Mouse (Mus musculus) G1E (cell line): ENCODE results near the gene Hdc. TPM values are rescaled to one million over a fixed set of nuclear protein-coding genes. Genes with fewer than 3 reads are reported as not detected.

Source experiments
- ATAC-seq: 2 replicates; pipeline ENCODE4 v1.8.0; 2016; ENCODE audit warnings: mild to moderate bottlenecking; ENCODE audit not compliant: insufficient number of reproducible peaks, poor library complexity, low FRiP score, severe bottlenecking; ENCODE audit errors: extremely low read depth
- DNase-seq: peaks from one replicate; pipeline ENCODE4 v3.0.0; 2012; ENCODE audit warnings: low spot score
- H3K27me3 ChIP-seq: 2 replicates; pipeline ENCODE4 v1.6.1; 2012; ENCODE audit warnings: mild to moderate bottlenecking, low read length, inconsistent platforms; ENCODE audit not compliant: insufficient read depth
- H3K36me3 ChIP-seq: replicated peaks from 2 replicates; pipeline ENCODE3; 2012; ENCODE audit warnings: mild to moderate bottlenecking, inconsistent platforms
- H3K4me1 ChIP-seq: 2 replicates; pipeline ENCODE4 v1.6.1; 2012; ENCODE audit warnings: low read depth, low read length, inconsistent platforms, mixed read lengths; ENCODE audit not compliant: insufficient read depth
- H3K4me3 ChIP-seq: 2 replicates; pipeline ENCODE4 v1.5.1; 2012; ENCODE audit warnings: low read depth, mild to moderate bottlenecking, inconsistent platforms, low read length, moderate library complexity, mixed read lengths
- H3K9me3 ChIP-seq: replicated peaks from 2 replicates; pipeline ENCODE4 v1.6.1; 2012; ENCODE audit warnings: inconsistent platforms
- CTCF ChIP-seq: IDR thresholded peaks from 2 replicates; pipeline ENCODE4 v1.5.1; 2012; ENCODE audit warnings: low read depth, low read length, inconsistent platforms, mixed read lengths
- GATA1 ChIP-seq: IDR thresholded peaks from 2 replicates; pipeline ENCODE4 v1.6.1; 2012; ENCODE audit warnings: borderline replicate concordance, low read length, inconsistent platforms, mixed read lengths
- GATA2 ChIP-seq: IDR thresholded peaks from 2 replicates; pipeline ENCODE4 v1.6.1; 2012; ENCODE audit warnings: low read depth, low read length, inconsistent platforms, borderline replicate concordance
- POLR2AphosphoS5 ChIP-seq: IDR thresholded peaks from 2 replicates; pipeline ENCODE4 v1.6.1; 2012; ENCODE audit warnings: low read depth, low read length, inconsistent platforms; ENCODE audit not compliant: insufficient replicate concordance
- TAL1 ChIP-seq: conservative IDR thresholded peaks from 2 replicates; pipeline ENCODE4 v1.6.1; 2012; ENCODE audit warnings: low read depth, low read length, inconsistent platforms, mixed read lengths
- polyA plus RNA-seq: library from polyadenylated mRNA; stranded (reverse); fragments of >175 nt; gene quantifications from 2 replicates; pipeline ENCODE4 v1.2.3, GENCODE M21; 2012
- total RNA-seq, 2 experiments: library from RNA; stranded (forward) in 1 of 2; stranded (reverse) in 1 of 2; fragments of 200-1000 nt in 1 of 2; fragments of >200 nt in 1 of 2; fragmentation: Nextera tagmentation in 1 of 2; gene quantifications; 2 replicates each; pipeline ENCODE4 v1.2.3; 2014 to 2017

Gene Hdc
- total and polyA plus RNA-seq, 3 experiments = 2.6 to 42.0 (median 21.5) TPM

DNA sequence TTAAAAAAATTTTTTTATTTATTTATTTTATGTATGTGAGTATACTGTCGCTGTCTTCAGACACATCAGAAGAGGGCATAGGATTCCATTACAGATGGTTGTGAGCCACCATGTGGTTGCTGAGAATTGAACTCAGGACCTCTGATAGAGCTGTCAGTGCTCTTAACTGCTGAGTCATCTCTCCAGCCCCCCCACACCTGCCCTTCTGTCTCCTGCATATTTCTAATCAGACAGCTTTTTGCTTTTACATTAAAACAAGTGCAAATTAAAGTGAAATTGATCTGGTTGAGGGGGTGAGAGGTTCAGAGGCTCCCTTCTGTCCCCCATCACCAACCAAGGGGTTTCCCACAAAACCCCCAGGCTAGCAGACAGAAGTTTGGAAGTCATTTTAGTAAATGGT lies 39.8 kb downstream of the Hdc start:
- no peaks in the 10 kb centered on the region for H3K9me3 ChIP-seq
- TF ChIP-seq POLR2AphosphoS5 (no peak), TAL1 (no peak), GATA1 (no peak), CTCF (no peak), GATA2 (no peak)
- ATAC-seq = no peak
- no peaks in the 10 kb centered on the region for H3K4me1 ChIP-seq
- H3K36me3 ChIP-seq = no peaks in the 10 kb centered on the region
- no peak overlapping the region for H3K4me3 ChIP-seq
- DNase-seq = no peak
- peaks cover 11% of the 10 kb centered on the region for H3K27me3 ChIP-seq

DNA sequence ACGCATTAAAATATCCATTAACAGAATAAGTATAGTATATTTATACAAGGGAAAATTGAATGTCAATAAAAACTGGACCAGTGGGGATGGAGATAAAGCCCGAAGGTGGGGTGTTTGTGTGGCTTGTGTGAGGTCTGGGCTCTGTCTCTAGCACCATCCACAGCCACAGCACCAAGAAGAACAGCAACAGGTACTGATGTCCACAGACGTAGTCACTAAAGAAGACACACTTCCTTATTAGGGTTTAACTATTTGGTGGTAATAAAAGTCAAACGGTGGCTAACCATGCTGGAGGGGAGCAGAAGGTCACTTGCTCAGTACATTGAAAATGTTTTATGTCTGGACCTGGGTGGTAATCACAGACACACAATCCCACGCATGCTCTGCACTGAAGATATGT lies 41.7 kb downstream of the Hdc start:
- DNase-seq = no peak
- no peak for TF ChIP-seq GATA1
- no peak for TF ChIP-seq TAL1
- TF ChIP-seq POLR2AphosphoS5 = no peak
- TF ChIP-seq CTCF = no peak
- no peak for TF ChIP-seq GATA2
- no peaks in the 10 kb centered on the region for H3K9me3 ChIP-seq
- no peak for ATAC-seq
- H3K27me3 ChIP-seq = peaks cover 16% of the 10 kb centered on the region
- H3K4me3 ChIP-seq = no peak overlapping the region
- no peaks in the 10 kb centered on the region for H3K36me3 ChIP-seq
- H3K4me1 ChIP-seq = no peaks in the 10 kb centered on the region

DNA sequence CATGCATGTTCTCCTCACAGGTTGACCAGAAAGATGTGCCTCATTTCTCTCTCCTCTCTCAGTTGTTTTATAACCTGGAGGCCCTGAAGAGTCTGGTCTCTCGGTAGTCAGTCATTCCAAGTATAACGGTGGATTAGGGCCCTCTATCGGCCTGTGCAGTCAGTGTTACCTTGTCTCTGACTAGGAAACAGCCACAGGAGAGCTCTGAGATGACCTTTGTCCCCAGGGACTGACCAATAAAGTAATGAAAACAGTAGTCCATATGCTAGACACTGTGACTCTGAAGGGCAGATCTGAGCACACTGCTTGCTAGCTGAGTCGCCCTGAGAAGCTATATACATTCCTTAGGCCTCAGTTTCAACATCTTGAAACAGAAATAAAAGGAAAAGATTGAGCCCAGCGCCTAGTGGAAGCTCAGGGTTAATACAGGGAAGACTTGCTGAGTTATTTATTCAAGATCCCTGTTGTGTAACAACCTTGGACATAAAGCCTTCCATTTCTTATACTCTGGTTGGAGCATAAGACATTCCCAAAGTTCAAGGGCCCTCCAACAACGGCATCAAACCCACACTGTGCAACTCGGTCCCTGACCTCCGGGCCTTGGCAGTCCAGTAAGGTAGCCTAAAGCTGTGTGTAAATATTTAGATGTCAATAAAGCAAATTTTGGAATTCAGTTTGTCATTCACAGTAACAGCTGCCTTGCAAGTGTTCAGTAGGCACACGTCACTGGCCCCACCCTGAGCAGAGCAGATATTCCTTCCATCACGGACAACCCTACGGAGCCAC lies 43.5 kb downstream of the Hdc start:
- TF ChIP-seq POLR2AphosphoS5 = no peak
- TF ChIP-seq GATA2 = no peak
- TF ChIP-seq TAL1 = no peak
- no peak for TF ChIP-seq GATA1
- no peak for TF ChIP-seq CTCF
- ATAC-seq (no peak), DNase-seq (no peak)
- Histone ChIP-seq H3K9me3 (no peaks in the 10 kb centered on the region), H3K36me3 (no peaks in the 10 kb centered on the region), H3K4me3 (no peak overlapping the region), H3K27me3 (peaks cover 12% of the 10 kb centered on the region), H3K4me1 (no peaks in the 10 kb centered on the region)

GRCm38 (mm10) chr2:126572747-126573146 lies 46.4 kb downstream of the Hdc start:
- no peaks in the 10 kb centered on the region for H3K36me3 ChIP-seq
- peaks cover 12% of the 10 kb centered on the region for H3K27me3 ChIP-seq

GRCm38 (mm10) chr2:126572163-126572562 lies 46.9 kb downstream of the Hdc start:
- Histone ChIP-seq H3K4me3 (no peak overlapping the region), H3K4me1 (no peaks in the 10 kb centered on the region), H3K9me3 (no peaks in the 10 kb centered on the region), H3K27me3 (peaks cover 12% of the 10 kb centered on the region), H3K36me3 (no peaks in the 10 kb centered on the region)
- DNase-seq (no peak), ATAC-seq (no peak)
- TF ChIP-seq CTCF (no peak), GATA1 (no peak), GATA2 (no peak), POLR2AphosphoS5 (no peak)

More at GRCm38 (mm10) chr2:126572747-126573146, 46.4 kb downstream of the Hdc start:
- DNase-seq (no peak), ATAC-seq (no peak)
- H3K4me3 ChIP-seq = no peak overlapping the region
- no peaks in the 10 kb centered on the region for H3K4me1 ChIP-seq
- TF ChIP-seq CTCF (no peak), TAL1 (no peak), GATA1 (no peak), POLR2AphosphoS5 (no peak), GATA2 (no peak)
- H3K9me3 ChIP-seq = no peaks in the 10 kb centered on the region

- TF ChIP-seq CTCF (no peak), GATA1 (no peak), TAL1 (no peak), POLR2AphosphoS5 (no peak), GATA2 (no peak)
- Histone ChIP-seq H3K27me3 (peaks cover 5% of the 10 kb centered on the region), H3K4me1 (no peaks in the 10 kb centered on the region), H3K9me3 (no peaks in the 10 kb centered on the region), H3K4me3 (no peak overlapping the region), H3K36me3 (no peaks in the 10 kb centered on the region)
- DNase-seq = no peak
- no peak for ATAC-seq
Observed at GRCm38 (mm10) chr2:126563411-126564105, 55.5 kb downstream of the Hdc start.
